Mouse (Mus musculus) cerebellum, postnatal 4 days (tissue): Measurements from ENCODE around the gene Gm10354.
"Not testable (repeated sequence)": the region's sequence is repeated elsewhere in the genome, so short reads cannot be mapped to it uniquely, and the experiment has no call there.

ENCODE experiments used
- DNase-seq, 2 experiments: peaks; one replicate each; pipeline ENCODE4 v3.0.0; 2022; ENCODE audit warnings: low spot score in 2 of 2, mixed read lengths in 1 of 2

Gm10354 gene

GRCm38 (mm10) chr5:14978835-14979234, at the start of gene Gm10354:
Gene Gm10354, minus strand, starts transcription at chr5:14978935.
- not testable (repeated sequence) for DNase-seq

- DNase-seq, result not testable (repeated sequence)
These were observed 45.6 kb upstream of the Gm10354 start for GRCm38 (mm10) chr5:15024316-15024715.

GRCm38 (mm10) chr5:15020067-15020466, 41.3 kb upstream of the Gm10354 start:
- DNase-seq, result not testable (repeated sequence)

GRCm38 (mm10) chr5:15010639-15011582, 32.2 kb upstream of the Gm10354 start:
- not testable (repeated sequence) for DNase-seq

GRCm38 (mm10) chr5:15006907-15007306, 28.2 kb upstream of the Gm10354 start:
- not testable (repeated sequence) for DNase-seq

GRCm38 (mm10) chr5:15006288-15006687, 27.6 kb upstream of the Gm10354 start:
- not testable (repeated sequence) for DNase-seq

- not testable (repeated sequence) for DNase-seq
These were observed 26.8 kb upstream of the Gm10354 start for GRCm38 (mm10) chr5:15005584-15005983.

- not testable (repeated sequence) for DNase-seq
These were observed 26.1 kb upstream of the Gm10354 start for GRCm38 (mm10) chr5:15004569-15005562.

- not testable (repeated sequence) for DNase-seq
These were observed 19.3 kb upstream of the Gm10354 start for GRCm38 (mm10) chr5:14998077-14998476.

GRCm38 (mm10) chr5:14997556-14997955, 18.8 kb upstream of the Gm10354 start:
- not testable (repeated sequence) for DNase-seq

- DNase-seq, result not testable (repeated sequence)
These were observed 18.0 kb upstream of the Gm10354 start for GRCm38 (mm10) chr5:14996670-14997249.

GRCm38 (mm10) chr5:14994124-14994523, 15.4 kb upstream of the Gm10354 start:
- not testable (repeated sequence) for DNase-seq

GRCm38 (mm10) chr5:14990375-14991158, 11.8 kb upstream of the Gm10354 start:
- DNase-seq, result not testable (repeated sequence)

GRCm38 (mm10) chr5:14986649-14987387, 8.1 kb upstream of the Gm10354 start:
- not testable (repeated sequence) for DNase-seq

GRCm38 (mm10) chr5:14977368-14977767, 1.4 kb downstream of the Gm10354 start:
- not testable (repeated sequence) for DNase-seq

- DNase-seq, result not testable (repeated sequence)
These were observed 3.4 kb downstream of the Gm10354 start for GRCm38 (mm10) chr5:14975294-14975693.

- not testable (repeated sequence) for DNase-seq
These were observed 5.9 kb downstream of the Gm10354 start for GRCm38 (mm10) chr5:14972841-14973240.

GRCm38 (mm10) chr5:14963821-14964220, 14.9 kb downstream of the Gm10354 start:
- not testable (repeated sequence) for DNase-seq

- DNase-seq, result not testable (repeated sequence)
These were observed 17.2 kb downstream of the Gm10354 start for GRCm38 (mm10) chr5:14961502-14961901.
